Mouse (Mus musculus): ENCODE data around the gene Plxna2.

The Plxna2 gene

DNA sequence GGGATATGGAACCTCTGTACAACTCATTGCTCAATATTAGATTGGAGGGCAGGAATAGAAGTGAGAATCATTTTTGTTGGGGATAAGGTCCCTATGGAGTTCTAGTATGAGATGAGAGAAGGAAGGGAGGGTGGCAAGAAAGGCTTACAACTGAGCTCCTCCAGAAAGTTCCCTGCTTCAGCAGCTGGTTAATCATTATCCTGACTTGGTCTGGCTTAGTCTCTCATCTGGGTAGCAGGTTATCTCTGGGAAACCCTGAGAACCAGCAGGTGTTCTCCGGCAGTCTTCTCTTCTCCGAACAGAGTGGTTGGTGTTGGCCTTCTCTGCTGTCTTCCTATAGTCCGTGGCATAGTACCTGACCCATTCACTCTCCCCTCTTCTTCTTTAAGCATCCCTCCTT, 5.6 kb downstream of the Plxna2 start:
- DNase-seq = no peak

- DNase-seq = no peak
Observed at GRCm38 (mm10) chr1:194624411-194624810, 6.4 kb downstream of the Plxna2 start.

- no peak for DNase-seq
Observed at GRCm38 (mm10) chr1:194624973-194625372, 7.0 kb downstream of the Plxna2 start.

DNA sequence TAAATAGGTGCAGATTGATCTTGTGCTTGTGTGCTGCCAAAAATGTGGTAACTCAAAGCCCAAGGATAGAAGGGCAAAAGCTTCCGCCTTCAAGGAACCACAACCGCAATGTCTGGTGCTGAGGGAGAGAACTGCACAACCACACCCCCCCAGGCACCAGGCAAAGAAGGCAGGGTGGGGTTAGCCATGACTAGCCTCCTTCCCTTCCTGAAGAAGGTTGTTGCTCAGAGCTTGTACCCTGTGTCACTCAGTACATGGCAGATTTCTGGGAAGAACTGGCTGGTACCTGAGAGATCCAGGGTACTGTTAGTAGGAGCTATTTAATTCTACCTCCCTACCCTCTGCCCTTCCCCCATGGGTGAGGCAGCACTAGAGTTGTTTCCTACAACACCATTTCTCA, 8.1 kb downstream of the Plxna2 start:
- no peak for DNase-seq

- no peak for DNase-seq
Observed at GRCm38 (mm10) chr1:194627286-194627685, 9.3 kb downstream of the Plxna2 start.

- DNase-seq = no peak
Observed at GRCm38 (mm10) chr1:194629135-194629689, 11.2 kb downstream of the Plxna2 start.

DNA sequence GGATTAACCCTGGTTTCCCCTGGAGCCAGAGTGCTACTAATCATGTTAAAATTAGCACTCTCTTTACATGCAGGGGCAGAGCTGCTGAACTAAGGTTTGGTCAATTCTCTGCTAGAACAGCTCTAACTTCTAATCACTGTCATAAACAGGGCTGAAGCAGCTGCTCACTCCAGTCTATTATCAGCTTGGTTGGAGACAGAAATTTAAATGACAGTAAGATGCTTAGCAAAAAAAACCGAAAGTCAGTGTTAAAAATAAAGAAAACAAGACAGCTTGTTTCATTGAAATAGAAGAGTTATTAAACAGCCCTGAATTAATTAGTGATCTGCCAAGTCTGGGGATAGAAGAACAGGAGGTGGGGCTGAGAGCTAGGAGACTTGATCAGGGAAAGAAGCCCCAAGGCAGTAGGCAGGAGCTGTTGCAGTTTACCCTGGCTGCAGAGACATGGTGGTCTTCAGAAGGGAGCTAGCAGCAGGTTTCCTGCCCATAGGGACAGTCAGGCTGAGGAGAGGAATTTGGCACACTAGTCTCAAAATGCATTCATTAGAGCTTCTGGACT, 12.6 kb downstream of the Plxna2 start:
- DNase-seq = no peak

DNA sequence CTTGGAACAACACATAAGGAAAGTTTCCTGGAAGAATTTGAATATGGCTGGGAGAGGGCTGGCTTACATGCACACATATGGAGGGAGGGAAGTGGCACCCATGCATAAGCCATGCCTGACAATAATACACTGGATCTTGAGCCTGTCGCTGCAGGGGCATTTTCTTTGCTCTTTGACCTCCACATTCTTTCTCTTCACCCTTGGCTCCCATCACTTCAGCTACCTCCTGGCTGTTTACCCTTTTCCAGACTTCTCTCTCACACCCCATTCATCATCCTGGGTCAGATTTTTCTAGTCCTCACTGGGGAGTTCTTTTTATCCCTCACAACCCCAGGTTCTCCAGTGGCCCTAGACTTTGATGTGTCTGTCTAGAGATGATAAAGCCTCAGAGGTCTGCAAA, 13.6 kb downstream of the Plxna2 start:
- DNase-seq = no peak

GRCm38 (mm10) chr1:194632029-194632428, 14.0 kb downstream of the Plxna2 start:
- no peak for DNase-seq

- no peak for DNase-seq
Observed at GRCm38 (mm10) chr1:194635411-194635810, 17.4 kb downstream of the Plxna2 start.

- DNase-seq = no peak
Observed at GRCm38 (mm10) chr1:194635942-194636341, 17.9 kb downstream of the Plxna2 start.

- no peak for DNase-seq
Observed at GRCm38 (mm10) chr1:194637391-194638304, 19.6 kb downstream of the Plxna2 start.

GRCm38 (mm10) chr1:194641601-194642301, 23.7 kb downstream of the Plxna2 start:
- DNase-seq = no peak

DNA sequence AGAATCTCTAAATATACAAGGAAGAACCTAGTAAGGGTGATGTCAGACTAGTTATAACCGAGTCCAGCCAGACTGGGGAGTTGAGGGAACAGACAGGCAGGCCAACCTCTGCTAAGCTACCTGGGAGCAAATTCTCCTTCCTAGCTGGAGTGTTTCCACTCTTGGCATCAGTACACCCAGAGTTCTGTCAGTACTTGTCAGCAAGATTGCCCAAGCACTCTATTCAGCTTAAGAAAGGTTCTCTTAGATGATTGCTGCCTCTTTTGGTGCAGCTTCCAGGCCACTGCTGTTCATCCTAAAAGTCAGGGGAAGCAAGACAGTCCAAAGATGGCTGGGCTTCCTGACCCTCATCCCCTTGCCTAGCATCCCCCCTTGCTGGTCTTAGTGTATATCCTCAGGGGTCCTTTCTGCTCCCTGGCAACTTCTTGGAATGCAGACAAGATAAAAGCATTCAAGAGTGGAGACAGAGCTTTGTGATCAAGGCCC, 24.3 kb downstream of the Plxna2 start:
- DNase-seq = no peak

GRCm38 (mm10) chr1:194643930-194644329, 25.9 kb downstream of the Plxna2 start:
- no peak for DNase-seq

- no peak for DNase-seq
Observed at GRCm38 (mm10) chr1:194645898-194646297, 27.9 kb downstream of the Plxna2 start.

- DNase-seq = no peak
Observed at GRCm38 (mm10) chr1:194650076-194650475, 32.1 kb downstream of the Plxna2 start.

DNA sequence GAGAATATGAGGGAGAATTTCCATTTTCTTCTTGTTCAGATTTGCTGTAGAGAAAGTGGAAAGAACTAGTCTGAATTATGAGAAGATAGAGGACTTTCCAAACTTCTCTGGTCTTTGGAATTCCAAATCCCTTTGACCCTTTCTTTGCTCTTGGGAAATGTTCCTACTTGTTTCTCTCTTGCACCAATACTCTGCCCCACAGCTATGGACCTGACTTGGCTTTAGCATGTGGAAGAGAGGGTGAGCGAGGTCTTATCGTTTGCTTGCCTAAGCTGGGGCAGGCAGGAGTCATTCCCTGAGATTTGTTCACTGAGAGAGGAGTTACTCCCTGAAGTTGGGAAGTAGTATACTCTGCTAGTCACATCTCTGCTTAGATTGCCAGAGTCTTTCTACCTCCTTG, 32.5 kb downstream of the Plxna2 start:
- DNase-seq = no peak

- DNase-seq = no peak
Observed at GRCm38 (mm10) chr1:194651987-194652386, 34.0 kb downstream of the Plxna2 start.

DNA sequence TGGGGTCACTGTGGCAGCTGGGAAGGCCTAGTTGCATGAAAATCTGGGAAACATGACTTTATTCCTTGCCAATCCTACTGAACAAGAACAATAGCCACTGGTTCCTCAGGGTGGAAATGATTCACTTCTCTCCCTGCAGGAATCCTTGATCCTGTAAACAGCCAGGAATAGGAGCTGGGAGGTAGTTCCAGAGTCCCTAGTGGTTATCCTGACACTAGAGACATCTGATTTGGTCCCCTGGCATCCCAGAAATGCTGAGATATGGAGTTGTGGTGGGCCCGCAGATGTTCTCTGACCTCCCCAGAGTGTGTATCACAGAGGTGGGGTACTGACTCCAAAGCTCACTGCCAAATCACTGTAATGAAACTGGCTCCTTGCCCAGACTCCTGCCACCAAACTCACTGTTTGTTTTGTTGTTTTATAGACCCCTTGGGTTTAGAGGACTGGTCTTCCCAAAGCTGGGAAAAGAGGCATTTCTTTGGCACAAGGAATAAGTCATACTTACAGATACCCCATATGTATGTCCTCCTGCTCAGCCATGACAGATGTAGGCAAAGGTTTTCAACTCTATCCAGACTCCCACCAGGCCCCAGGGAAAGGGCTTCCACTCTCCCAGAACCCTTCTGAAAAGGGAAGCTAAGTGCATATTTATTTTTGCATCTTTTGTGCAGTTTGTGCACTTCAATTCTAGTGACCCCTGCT, 40.6 kb downstream of the Plxna2 start:
- DNase-seq = no peak

- DNase-seq = no peak
Observed at GRCm38 (mm10) chr1:194660426-194661119, 42.6 kb downstream of the Plxna2 start.

DNA sequence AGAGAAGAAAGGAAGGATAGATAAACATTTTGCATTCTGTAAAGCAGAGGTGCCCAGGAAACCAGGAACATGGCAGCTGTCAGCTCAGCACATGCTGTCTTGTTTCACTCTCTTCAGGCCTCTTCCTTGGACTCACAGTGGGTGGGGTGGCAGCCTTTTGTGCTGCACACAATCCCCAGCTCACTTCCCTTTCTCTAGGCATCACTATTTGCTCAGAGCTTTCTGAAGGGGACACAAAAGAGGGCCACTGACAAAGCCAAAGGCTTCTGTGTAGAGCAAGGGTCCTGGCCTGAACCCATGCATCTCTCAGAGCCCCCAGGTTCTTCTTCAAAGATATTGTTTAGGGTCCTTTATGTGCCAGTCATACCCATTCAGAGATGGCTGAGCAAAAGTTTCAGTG, 45.0 kb downstream of the Plxna2 start:
- DNase-seq = no peak
